Mouse (Mus musculus) urinary bladder, postnatal 36 days (tissue): ENCODE data around the gene Trabd.

Experiments used
- DNase-seq, 2 experiments: peaks; one replicate each; pipeline ENCODE4 v3.0.0; 2022; ENCODE audit warnings: low spot score in 2 of 2, mixed read lengths in 1 of 2

Gene Trabd

GRCm38 (mm10) chr15:89076156-89076731, 1.3 kb downstream of the Trabd start:
- DNase-seq, result peak; percentile 48 to 59

GRCm38 (mm10) chr15:89078208-89078836, 3.4 kb downstream of the Trabd start:
- peak; percentile 30 to 68 for DNase-seq

GRCm38 (mm10) chr15:89083906-89084305, 9.0 kb downstream of the Trabd start:
- DNase-seq, result no peak

- no peak for DNase-seq
These were observed 9.9 kb downstream of the Trabd start for GRCm38 (mm10) chr15:89084826-89085225.

- peak; percentile 86 to 92 for DNase-seq
These were observed 13.8 kb downstream of the Trabd start, which contains the start of gene Selenoo for GRCm38 (mm10) chr15:89088607-89089247. Gene Selenoo (plus strand): TSS chr15:89089084.

- DNase-seq, result peak in 1 of 2 experiments; percentile 25
These were observed 14.5 kb downstream of the Trabd start for GRCm38 (mm10) chr15:89089248-89090051.

GRCm38 (mm10) chr15:89090662-89091061, 15.7 kb downstream of the Trabd start:
- no peak for DNase-seq

GRCm38 (mm10) chr15:89092181-89092580, 17.3 kb downstream of the Trabd start:
- no peak for DNase-seq

- DNase-seq, result no peak
These were observed 22.5 kb downstream of the Trabd start for GRCm38 (mm10) chr15:89097450-89097849.

- DNase-seq, result no peak
These were observed 23.7 kb downstream of the Trabd start for GRCm38 (mm10) chr15:89098616-89099015.

- DNase-seq, result no peak
These were observed 25.9 kb downstream of the Trabd start for GRCm38 (mm10) chr15:89100823-89101222.

GRCm38 (mm10) chr15:89102646-89103045, 27.7 kb downstream of the Trabd start:
- no peak for DNase-seq

- DNase-seq, result no peak
These were observed 29.0 kb downstream of the Trabd start for GRCm38 (mm10) chr15:89103921-89104320.

- DNase-seq, result no peak
These were observed 29.5 kb downstream of the Trabd start for GRCm38 (mm10) chr15:89104425-89104824.

- DNase-seq, result no peak
These were observed 31.1 kb downstream of the Trabd start for GRCm38 (mm10) chr15:89106073-89106472.

- DNase-seq, result no peak
These were observed 32.1 kb downstream of the Trabd start for GRCm38 (mm10) chr15:89106976-89107375.

GRCm38 (mm10) chr15:89110147-89110546, 35.2 kb downstream of the Trabd start:
- DNase-seq, result no peak

- DNase-seq, result no peak
These were observed 43.1 kb downstream of the Trabd start for GRCm38 (mm10) chr15:89118007-89118406.

- peak; percentile 93 to 95 for DNase-seq
These were observed 47.9 kb downstream of the Trabd start, which contains the start of gene Tubgcp6 for GRCm38 (mm10) chr15:89122649-89123366. Gene Tubgcp6 (minus strand): TSS chr15:89123112.

- no peak for DNase-seq
These were observed 48.7 kb downstream of the Trabd start for GRCm38 (mm10) chr15:89123595-89123994.

GRCm38 (mm10) chr15:89124312-89124711, 49.4 kb downstream of the Trabd start:
- no peak for DNase-seq
